Mouse (Mus musculus) cerebellum, adult 2 months (tissue): ENCODE measurements around the gene Rabgap1l.

Source experiments
- CTCF ChIP-seq: fragments of 200-500 bp; IDR thresholded peaks from 2 replicates; pipeline ENCODE4 v1.5.1; 2011; ENCODE audit warnings: low read depth, mild to moderate bottlenecking, control low read depth, low read length, moderate library complexity, borderline replicate concordance; ENCODE audit not compliant: insufficient read depth
- POLR2A ChIP-seq: fragments of 200-500 bp; IDR thresholded peaks from 2 replicates; pipeline ENCODE4 v1.6.1; 2011; ENCODE audit warnings: low read length, control low read depth, borderline replicate concordance; ENCODE audit not compliant: insufficient read depth

DNA sequence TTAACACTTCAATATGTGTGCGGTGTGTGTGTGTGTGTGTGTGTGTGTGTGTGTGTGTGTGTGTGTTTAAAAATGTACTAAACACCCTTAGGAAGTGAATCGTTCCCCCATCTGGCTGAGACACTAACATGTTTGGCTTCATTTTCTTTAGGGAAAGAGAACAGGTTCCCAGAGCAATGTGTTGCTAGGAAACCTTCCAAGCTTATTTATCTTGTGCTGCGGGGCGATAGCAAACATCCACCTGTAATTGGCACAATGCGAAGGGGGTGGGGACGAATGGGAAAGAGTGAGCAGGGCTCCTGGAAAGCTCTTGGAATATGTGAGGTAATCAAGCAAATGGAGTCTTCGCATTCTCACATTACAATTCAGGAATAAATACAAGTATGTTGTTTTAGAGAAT lies 533.1 kb downstream of the Rabgap1l start:
- no peak for TF ChIP-seq CTCF
- no peak for TF ChIP-seq POLR2A
